Mouse (Mus musculus) mesoderm, embryonic 11.5 days (tissue): Measurements from ENCODE around the gene Pld2.

Experiments
- DNase-seq: peaks from one replicate; pipeline ENCODE4 v3.0.0-alpha.2; 2012; ENCODE audit warnings: low read depth, low spot score

Gene Pld2

DNA sequence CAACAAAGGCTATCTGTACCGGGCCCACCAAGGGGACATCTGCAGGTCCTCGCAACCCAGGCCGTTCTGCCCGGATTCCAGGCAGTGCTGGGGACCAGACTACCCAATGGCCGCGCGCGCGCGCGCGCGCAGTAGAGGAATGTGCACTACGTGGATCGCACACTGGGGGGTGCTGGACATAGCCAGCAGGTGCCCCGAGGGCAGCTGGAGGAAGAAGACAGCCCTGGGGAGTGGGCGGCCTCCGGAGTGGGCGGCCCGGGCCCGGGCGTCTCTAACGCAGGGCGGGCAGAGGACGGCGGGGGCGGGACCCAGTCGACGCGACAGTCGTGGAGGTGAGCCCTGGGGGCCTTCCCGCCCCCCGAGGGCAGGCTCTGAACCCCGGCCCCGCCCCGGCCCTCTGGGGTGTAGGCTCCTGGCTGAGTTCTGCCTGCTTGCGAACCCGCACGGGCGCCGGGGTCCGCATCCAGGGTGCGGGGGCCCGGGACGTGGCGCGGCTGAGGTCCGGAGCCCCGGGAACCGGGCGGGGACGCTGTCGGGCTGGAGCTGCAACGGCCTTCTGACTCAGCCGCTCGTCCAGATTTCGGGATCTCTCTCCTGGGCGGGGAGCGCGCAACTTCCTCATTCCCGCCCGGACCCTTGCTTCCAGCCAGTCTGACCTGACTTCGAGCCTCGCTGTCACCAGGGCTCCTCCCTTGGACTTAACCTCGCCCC lies at the start of gene Pld2:
Gene Pld2 (plus strand): TSS at position 188 of the 711 bp plus-strand sequence.
- DNase-seq = peak; percentile 93

GRCm38 (mm10) chr11:70499566-70500475 lies 40.0 kb upstream of the Pld2 start:
- DNase-seq = no peak

DNA sequence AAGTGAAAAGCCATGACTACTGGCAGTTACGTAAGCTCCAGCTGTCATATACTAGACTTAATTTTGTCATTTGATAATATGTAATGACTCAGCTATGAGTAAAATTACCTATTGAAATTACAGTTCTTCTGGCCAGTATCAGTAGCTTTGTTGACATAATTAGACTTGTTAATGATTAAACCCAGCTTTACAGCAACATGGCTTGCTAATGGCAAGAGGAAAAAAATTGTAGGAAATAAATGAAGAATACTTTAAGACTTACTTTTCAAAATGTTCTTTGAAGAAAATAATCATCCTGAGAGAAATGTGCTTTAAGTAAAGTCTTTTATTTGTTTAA lies 39.4 kb upstream of the Pld2 start:
- DNase-seq = no peak

GRCm38 (mm10) chr11:70502018-70502417 lies 37.8 kb upstream of the Pld2 start:
- DNase-seq = no peak

- no peak for DNase-seq
Observed at GRCm38 (mm10) chr11:70504970-70505369, 34.9 kb upstream of the Pld2 start, which contains the start of gene Tm4sf5. Gene Tm4sf5 (plus strand): TSS chr11:70505244.

GRCm38 (mm10) chr11:70506385-70506784 lies 33.5 kb upstream of the Pld2 start:
- peak; percentile 62 for DNase-seq

DNA sequence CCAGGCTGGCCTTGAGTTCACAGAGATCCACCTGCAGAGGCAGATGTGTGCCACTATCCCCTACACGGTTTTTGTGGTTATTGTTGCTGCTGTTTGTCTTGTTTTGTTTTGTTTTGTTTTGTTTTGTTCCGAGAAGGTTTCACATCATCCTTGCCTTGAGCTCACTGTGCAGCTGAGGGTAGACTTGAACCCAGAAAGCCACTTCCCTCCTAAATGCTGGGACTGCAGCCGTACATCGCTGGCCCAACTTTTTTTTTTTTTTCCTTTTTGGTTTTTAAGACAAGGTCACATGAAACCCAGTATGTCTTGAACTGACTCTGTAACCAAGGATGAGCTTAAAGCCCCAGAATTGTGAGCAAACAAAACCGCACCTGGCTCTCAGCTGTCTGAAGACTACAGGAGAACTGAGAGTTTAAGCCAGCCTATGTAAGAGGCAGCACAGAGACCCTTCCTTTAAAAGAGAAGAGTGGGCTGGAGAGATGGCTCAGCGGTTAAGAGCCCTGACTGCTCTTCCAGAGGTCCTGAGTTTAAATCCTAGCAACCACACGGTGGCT lies 32.8 kb upstream of the Pld2 start:
- no peak for DNase-seq

- peak; percentile 30 for DNase-seq
Observed at GRCm38 (mm10) chr11:70509753-70510564, 29.9 kb upstream of the Pld2 start.

- DNase-seq = no peak
Observed at GRCm38 (mm10) chr11:70511242-70511641, 28.6 kb upstream of the Pld2 start.

DNA sequence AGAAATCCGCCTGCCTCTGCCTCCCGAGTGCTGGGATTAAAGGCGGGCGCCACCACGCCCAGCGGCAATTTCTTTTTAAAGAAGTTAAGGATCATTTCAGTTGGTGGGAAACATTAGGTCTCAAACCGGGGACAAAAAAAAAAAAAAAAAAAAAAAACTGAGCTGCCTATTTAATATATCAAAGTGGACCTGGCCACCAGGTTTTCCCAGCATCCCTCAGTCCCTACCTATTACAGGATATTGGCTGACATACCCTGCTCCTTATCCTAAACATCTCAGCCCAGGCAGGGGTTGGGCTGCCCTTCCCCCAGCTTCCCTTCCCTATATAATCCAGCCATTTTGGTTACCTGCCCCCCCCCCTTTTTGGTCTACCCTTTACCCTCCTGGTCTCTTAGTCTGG lies 28.0 kb upstream of the Pld2 start:
- DNase-seq = no peak

DNA sequence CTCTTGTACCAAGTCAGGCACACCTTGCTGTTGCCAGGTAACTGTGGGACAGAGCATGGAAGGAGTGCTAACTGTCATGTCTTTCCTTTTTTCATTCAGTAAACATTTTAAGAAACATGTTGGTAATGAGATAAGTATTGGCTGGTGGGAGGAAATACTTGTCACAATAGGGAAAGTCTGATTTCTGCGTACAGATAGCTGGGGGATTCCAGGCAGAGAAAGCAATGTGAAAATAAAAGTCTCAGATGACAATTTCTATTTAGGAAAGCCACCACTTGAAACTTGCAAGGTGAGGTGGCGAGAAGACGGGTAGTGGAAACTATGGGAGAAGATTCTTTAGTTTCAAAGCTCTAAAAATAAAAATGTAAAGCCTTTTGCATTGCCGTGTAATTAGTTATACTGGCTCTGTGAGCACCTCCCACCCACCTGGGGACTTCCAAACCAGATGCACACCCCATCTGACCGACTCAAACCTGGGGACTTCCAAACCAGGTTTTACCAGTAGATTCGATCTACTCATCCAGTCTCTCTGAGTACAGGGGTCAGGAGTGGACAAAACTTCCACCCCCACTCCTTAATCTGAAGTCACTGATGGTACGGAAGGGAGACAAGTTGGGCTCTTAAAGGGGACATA lies 27.0 kb upstream of the Pld2 start:
- no peak for DNase-seq

DNA sequence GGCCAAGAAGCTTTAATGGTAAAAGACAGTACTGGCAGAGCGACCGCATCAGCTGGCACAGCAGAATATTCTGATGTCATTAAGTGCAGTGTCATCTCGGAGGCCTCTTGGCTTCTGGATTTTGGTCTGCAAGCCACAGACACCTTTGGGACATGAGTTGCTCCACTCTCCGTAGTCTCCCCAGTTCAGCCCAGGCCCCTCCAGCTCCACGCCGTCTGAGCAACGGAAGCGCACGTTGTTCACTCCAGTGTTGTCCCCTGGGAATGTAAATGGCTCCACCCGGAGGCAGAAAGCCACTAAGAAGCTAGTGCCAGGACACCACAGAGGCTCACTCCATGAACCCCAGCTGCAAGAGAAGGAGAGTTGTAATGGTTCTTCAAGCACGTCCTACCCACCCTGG lies 26.3 kb upstream of the Pld2 start:
- no peak for DNase-seq

GRCm38 (mm10) chr11:70514288-70514687 lies 25.6 kb upstream of the Pld2 start, which contains the start of gene Vmo1:
Gene Vmo1 (minus strand): TSS chr11:70514616.
- no peak for DNase-seq

- DNase-seq = peak; percentile 75
Observed at GRCm38 (mm10) chr11:70516352-70516751, 23.5 kb upstream of the Pld2 start.

- no peak for DNase-seq
Observed at GRCm38 (mm10) chr11:70518436-70518835, 21.4 kb upstream of the Pld2 start.

GRCm38 (mm10) chr11:70518923-70519322 lies 20.9 kb upstream of the Pld2 start, which contains the start of gene Gltpd2:
Gene Gltpd2 (plus strand): TSS chr11:70519196.
- no peak for DNase-seq

DNA sequence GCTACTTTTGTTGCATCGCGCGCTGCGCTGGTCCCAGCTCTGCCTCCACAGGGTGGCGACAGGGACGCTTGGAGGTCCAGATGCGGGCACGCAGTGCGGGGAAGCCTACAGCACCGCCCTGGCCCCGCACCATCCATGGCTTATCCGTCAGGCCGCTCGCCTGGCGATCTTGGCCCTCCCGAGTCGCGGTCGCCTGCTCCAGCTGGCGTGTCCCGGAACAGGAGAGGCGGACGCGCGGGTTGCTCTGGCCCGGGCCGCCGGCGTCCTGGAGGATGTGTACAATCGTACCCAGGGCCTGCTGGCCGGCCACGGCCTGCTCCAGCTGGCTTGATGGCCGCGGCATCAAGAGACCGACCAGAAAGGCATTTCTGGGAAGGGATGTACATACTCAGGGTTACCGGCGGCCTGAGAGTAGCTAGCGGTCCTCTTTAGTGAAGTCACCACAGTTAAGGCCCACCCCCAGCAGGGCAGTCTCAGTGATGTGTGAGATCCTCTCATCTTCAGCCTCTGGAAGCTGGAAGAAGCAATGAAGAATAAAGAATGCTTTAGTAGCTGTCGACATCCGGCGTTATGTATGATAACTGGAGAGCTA lies 19.6 kb upstream of the Pld2 start:
- peak; percentile 31 for DNase-seq

GRCm38 (mm10) chr11:70523306-70523989 lies 16.4 kb upstream of the Pld2 start:
- DNase-seq = peak; percentile 56

DNA sequence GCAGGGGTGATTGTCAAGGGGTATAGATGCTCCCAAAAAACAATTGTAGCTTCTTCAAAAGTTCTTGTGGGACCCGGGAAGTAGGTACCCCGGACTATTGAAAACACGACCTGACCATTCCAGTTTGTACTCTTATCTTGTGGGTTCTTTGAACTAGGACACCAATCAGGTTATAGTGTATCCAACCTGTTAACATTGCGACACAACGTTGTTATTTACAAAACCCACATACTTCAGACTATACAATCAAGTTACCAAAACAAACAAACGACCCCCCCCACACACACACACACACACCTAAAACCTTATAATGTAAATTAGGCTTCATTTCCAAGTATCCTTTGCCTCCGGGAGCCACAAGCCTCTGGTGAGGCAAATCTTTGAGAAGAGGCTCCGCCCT lies 15.1 kb upstream of the Pld2 start:
- no peak for DNase-seq

DNA sequence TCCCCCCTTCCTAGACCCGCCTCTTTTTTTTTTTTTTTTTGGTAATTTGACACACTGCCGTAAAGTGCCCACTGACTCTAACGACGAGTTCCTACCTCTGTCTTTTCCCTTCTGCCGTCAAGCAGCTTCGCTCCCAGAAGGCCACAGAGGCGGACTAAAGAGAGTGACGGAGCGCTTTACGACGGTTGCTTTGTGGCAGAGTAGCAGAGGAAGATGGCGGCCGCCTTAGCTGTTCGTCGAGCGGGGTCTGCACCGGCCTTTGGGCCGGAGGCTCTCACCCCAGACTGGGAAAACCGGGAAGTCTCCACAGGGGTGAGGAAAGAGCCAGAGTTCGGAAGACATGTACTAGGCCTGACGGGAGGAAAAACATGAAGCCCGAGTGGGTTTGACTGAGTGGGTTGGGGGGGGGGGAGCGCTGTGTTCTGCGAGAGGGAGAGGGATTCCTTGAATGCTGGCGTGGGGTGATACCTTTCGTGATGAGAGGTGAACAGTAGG lies 14.6 kb upstream of the Pld2 start, which contains the start of gene Psmb6:
Gene Psmb6 (plus strand): TSS at position 184 of the 495 bp plus-strand sequence.
- DNase-seq = peak; percentile 97
